Mouse (Mus musculus) limb, embryonic 11.5 days (tissue): ENCODE measurements around the gene Pogk. TPM values are rescaled to one million over a fixed set of nuclear protein-coding genes. Genes with fewer than 3 reads are reported as not detected.

ENCODE experiments used
- ATAC-seq: fragments of 200-750 bp; cut with Nextera tagmentation; 2 replicates; pipeline ENCODE4 v1.8.0; 2017; ENCODE audit warnings: low read depth; ENCODE audit not compliant: insufficient number of reproducible peaks, low FRiP score, low TSS enrichment
- DNase-seq: peaks from one replicate; pipeline ENCODE4 v3.0.0-alpha.2; 2015; ENCODE audit warnings: low spot score
- H3K27ac ChIP-seq: fragments of 300-500 bp; sonication (generic); replicated peaks from 2 replicates; pipeline ENCODE4 v1.5.1; 2014; ENCODE audit warnings: low read depth, mild to moderate bottlenecking, low read length
- H3K27me3 ChIP-seq: fragments of 300-500 bp; sonication (generic); 2 replicates; pipeline ENCODE4 v1.6.1; 2014; ENCODE audit warnings: mild to moderate bottlenecking, low read length, mixed read lengths; ENCODE audit not compliant: control insufficient read depth, insufficient read depth
- H3K36me3 ChIP-seq: fragments of 300-500 bp; sonication (generic); 2 replicates; pipeline ENCODE4 v1.6.1; 2014; ENCODE audit warnings: mild to moderate bottlenecking, low read length, moderate library complexity, mixed read lengths; ENCODE audit not compliant: control insufficient read depth, insufficient read depth
- H3K4me1 ChIP-seq: fragments of 300-500 bp; sonication (generic); 2 replicates; pipeline ENCODE4 v1.6.1; 2014; ENCODE audit warnings: low read length, mixed read lengths; ENCODE audit not compliant: control insufficient read depth, insufficient read depth
- H3K4me2 ChIP-seq: fragments of 300-500 bp; sonication (generic); 2 replicates; pipeline ENCODE4 v1.6.1; 2014; ENCODE audit warnings: low read depth, mild to moderate bottlenecking, moderate library complexity; ENCODE audit not compliant: severe bottlenecking
- H3K4me3 ChIP-seq: fragments of 300-500 bp; sonication (generic); 2 replicates; pipeline ENCODE4 v1.5.1; 2014; ENCODE audit warnings: low read depth, low read length
- H3K9ac ChIP-seq: fragments of 300-500 bp; sonication (generic); 2 replicates; pipeline ENCODE4 v1.6.1; 2014; ENCODE audit warnings: mild to moderate bottlenecking, low read length
- H3K9me3 ChIP-seq: fragments of 300-500 bp; sonication (generic); 2 replicates; pipeline ENCODE4 v1.6.1; 2016; ENCODE audit warnings: low read length; ENCODE audit not compliant: control insufficient read depth
- WGBS: fragments of 180-500 bp; shearing (Covaris S2); extraction: QIAGEN DNeasy Blood & Tissue Kit; methylation state at CpG from one replicate; pipeline ENCODE4 v1.1.7; 2014; 5-methylcytosine and 5-hydroxymethylcytosine counted together
- polyA plus RNA-seq: library from polyadenylated mRNA; unstranded; fragments of >200 nt; fragmentation: Nextera tagmentation; extraction: Ambion mirVana; gene quantifications from 2 replicates; pipeline ENCODE4 v1.2.1, GENCODE M21; 2014

Gene Pogk
- polyA plus RNA-seq, 1 experiment from 2014 or later, result 24.3 TPM

- Histone ChIP-seq H3K27me3 (no peaks in the 10 kb centered on the region), H3K9me3 (no peaks in the 10 kb centered on the region), H3K36me3 (peaks cover 29% of the 10 kb centered on the region), H3K27ac (no peak overlapping the region), H3K4me3 (no peak overlapping the region), H3K9ac (no peak overlapping the region), H3K4me1 (peaks cover 7% of the 10 kb centered on the region), H3K4me2 (no peak overlapping the region)
- 91% methylated on average over 5 of the region's 5 CpGs for WGBS
- no peak for DNase-seq
- no peak for ATAC-seq
Observed at GRCm38 (mm10) chr1:166385431-166385830, 24.2 kb downstream of the Pogk start.

- DNase-seq (no peak), ATAC-seq (no peak)
- peaks cover 25% of the 10 kb centered on the region for H3K36me3 ChIP-seq
- no peak overlapping the region for H3K4me3 ChIP-seq
- H3K27ac ChIP-seq, result no peak overlapping the region
- H3K9me3 ChIP-seq, result no peaks in the 10 kb centered on the region
- no peak overlapping the region for H3K9ac ChIP-seq
- no peak overlapping the region for H3K4me2 ChIP-seq
- H3K4me1 ChIP-seq, result peaks cover 8% of the 10 kb centered on the region
- WGBS, result 96% methylated on average over 10 of the region's 10 CpGs
- H3K27me3 ChIP-seq, result no peaks in the 10 kb centered on the region
Observed at GRCm38 (mm10) chr1:166384614-166385013, 25.0 kb downstream of the Pogk start.

- H3K27ac ChIP-seq, result no peak overlapping the region
- H3K9ac ChIP-seq, result no peak overlapping the region
- H3K4me1 ChIP-seq, result peaks cover 8% of the 10 kb centered on the region
- H3K9me3 ChIP-seq, result no peaks in the 10 kb centered on the region
- no peak overlapping the region for H3K4me3 ChIP-seq
- DNase-seq (no peak), ATAC-seq (no peak)
- no peak overlapping the region for H3K4me2 ChIP-seq
- 91% methylated on average over 4 of the region's 4 CpGs for WGBS
- peaks cover 15% of the 10 kb centered on the region for H3K36me3 ChIP-seq
- no peaks in the 10 kb centered on the region for H3K27me3 ChIP-seq
Observed at GRCm38 (mm10) chr1:166382626-166383025, 27.0 kb downstream of the Pogk start.

- Histone ChIP-seq H3K27ac (no peak overlapping the region), H3K9ac (no peak overlapping the region), H3K36me3 (peaks cover 13% of the 10 kb centered on the region), H3K4me2 (no peak overlapping the region), H3K4me3 (no peak overlapping the region), H3K27me3 (no peaks in the 10 kb centered on the region), H3K4me1 (peaks cover 8% of the 10 kb centered on the region), H3K9me3 (no peaks in the 10 kb centered on the region)
- ATAC-seq (no peak), DNase-seq (no peak)
- WGBS, result 77% methylated on average over 5 of the region's 5 CpGs
Observed at GRCm38 (mm10) chr1:166381821-166382220, 27.8 kb downstream of the Pogk start.

GRCm38 (mm10) chr1:166381336-166381735 lies 28.3 kb downstream of the Pogk start:
- Histone ChIP-seq H3K27ac (no peak overlapping the region), H3K4me1 (peaks cover 8% of the 10 kb centered on the region), H3K4me3 (no peak overlapping the region), H3K27me3 (no peaks in the 10 kb centered on the region), H3K36me3 (peaks cover 10% of the 10 kb centered on the region), H3K9ac (no peak overlapping the region), H3K9me3 (no peaks in the 10 kb centered on the region), H3K4me2 (no peak overlapping the region)
- 80% methylated on average over 10 of the region's 10 CpGs for WGBS
- DNase-seq (no peak), ATAC-seq (no peak)

- ATAC-seq, result peak; percentile 31
Observed at GRCm38 (mm10) chr1:166379630-166380231, 29.9 kb downstream of the Pogk start.

GRCm38 (mm10) chr1:166379013-166379629 lies 30.5 kb downstream of the Pogk start, which contains the start of gene Tada1:
Gene Tada1, plus strand, starts transcription at chr1:166379097.
- H3K4me3 ChIP-seq, result peak within 1 kb of the TSS; percentile 65
- H3K36me3 ChIP-seq, result peaks cover 5% of the 10 kb centered on the region
- peaks cover 8% of the 10 kb centered on the region for H3K4me1 ChIP-seq
- H3K27ac ChIP-seq, result peak within 1 kb of the TSS; percentile 76
- no peaks in the 10 kb centered on the region for H3K27me3 ChIP-seq
- DNase-seq (peak; percentile 97), ATAC-seq (peak; percentile 90)
- peak within 1 kb of the TSS; percentile 84 for H3K9ac ChIP-seq
- H3K9me3 ChIP-seq, result no peaks in the 10 kb centered on the region
- under 1% methylated on average over 71 of the region's 81 CpGs for WGBS
- peak within 1 kb of the TSS; percentile 81 for H3K4me2 ChIP-seq

More at GRCm38 (mm10) chr1:166379630-166380231, 29.9 kb downstream of the Pogk start:
- H3K27ac ChIP-seq, result peak overlapping the region; percentile 76
- peak; percentile 80 for DNase-seq
- no peaks in the 10 kb centered on the region for H3K9me3 ChIP-seq
- peaks cover 8% of the 10 kb centered on the region for H3K4me1 ChIP-seq
- under 1% methylated on average over 41 of the region's 41 CpGs for WGBS
- H3K27me3 ChIP-seq, result no peaks in the 10 kb centered on the region
- H3K9ac ChIP-seq, result peak overlapping the region; percentile 84
- H3K4me2 ChIP-seq, result peak overlapping the region; percentile 81
- peaks cover 5% of the 10 kb centered on the region for H3K36me3 ChIP-seq
- H3K4me3 ChIP-seq, result peak overlapping the region; percentile 65

- DNase-seq (no peak), ATAC-seq (no peak)
- H3K4me1 ChIP-seq, result peaks cover 8% of the 10 kb centered on the region
- WGBS, result 7% methylated on average over 20 of the region's 21 CpGs
- peaks cover 5% of the 10 kb centered on the region for H3K36me3 ChIP-seq
- H3K9ac ChIP-seq, result peak overlapping the region; percentile 62
- H3K27ac ChIP-seq, result 0 out of 2 replicates have a peak overlapping the region, but pooled peaks have one; percentile 76
- H3K4me2 ChIP-seq, result peak overlapping the region; percentile 44
- peak overlapping the region; percentile 65 for H3K4me3 ChIP-seq
- no peaks in the 10 kb centered on the region for H3K27me3 ChIP-seq
- H3K9me3 ChIP-seq, result no peaks in the 10 kb centered on the region
Observed at GRCm38 (mm10) chr1:166378431-166379012, 31.1 kb downstream of the Pogk start.
